Mouse (Mus musculus): Measurements from ENCODE around the gene Atg4c. TPM values are rescaled to one million over a fixed set of nuclear protein-coding genes. Genes with fewer than 3 reads are reported as not detected.

The Atg4c gene
- polyA plus RNA-seq, 1 experiment from 2014 or later, result 8.4 TPM

DNA sequence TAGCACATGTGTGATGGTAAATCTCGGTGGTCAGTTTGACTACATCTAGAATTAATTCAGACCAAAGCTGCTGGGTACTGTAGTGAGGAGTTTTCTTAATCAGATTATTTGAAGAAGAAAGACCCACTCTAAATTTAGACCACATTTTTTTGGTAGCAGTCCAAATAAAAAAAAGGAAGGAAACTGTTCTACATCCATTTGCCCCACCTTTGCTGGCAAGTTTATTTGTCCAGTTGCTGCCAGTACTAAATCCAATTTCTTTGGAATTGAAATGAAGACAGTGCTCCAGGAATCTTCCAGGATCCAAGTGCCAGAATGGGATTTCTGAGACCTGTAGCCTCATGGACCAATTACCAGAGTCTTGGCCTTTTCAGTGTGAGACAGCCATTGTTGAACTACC, 1.1 kb upstream of the Atg4c start:
- H3K9ac ChIP-seq, result no peak overlapping the region
- 74% methylated on average over 1 of the region's 1 CpGs for WGBS
- no peak overlapping the region for H3K4me3 ChIP-seq
- no peak overlapping the region for H3K4me2 ChIP-seq
- H3K9me3 ChIP-seq, result no peaks in the 10 kb centered on the region
- no peaks in the 10 kb centered on the region for H3K27me3 ChIP-seq (replicated peaks)
- no peaks in the 10 kb centered on the region for H3K36me3 ChIP-seq
- no peak overlapping the region for H3K27ac ChIP-seq (replicated peaks)
- ATAC-seq (ENCODE audit: extremely low read depth, insufficient number of reproducible peaks, low FRiP score, low TSS enrichment), result no peak
- H3K4me1 ChIP-seq, result peaks cover 15% of the 10 kb centered on the region; the same call in 1 of the 2 replicates

- peak overlapping the region; percentile 90 for H3K9ac ChIP-seq
- no peaks in the 10 kb centered on the region for H3K36me3 ChIP-seq
- no peaks in the 10 kb centered on the region for H3K9me3 ChIP-seq
- H3K27ac ChIP-seq (replicated peaks), result no peak overlapping the region
- no peaks in the 10 kb centered on the region for H3K27me3 ChIP-seq (replicated peaks)
- H3K4me2 ChIP-seq, result peak overlapping the region; percentile 82
- H3K4me1 ChIP-seq, result peaks cover 15% of the 10 kb centered on the region; the same call in 1 of the 2 replicates
- ATAC-seq (ENCODE audit: extremely low read depth, insufficient number of reproducible peaks, low FRiP score, low TSS enrichment), result no peak
- WGBS, result 49% methylated on average over 6 of the region's 6 CpGs
- H3K4me3 ChIP-seq, result peak overlapping the region; percentile 77
Observed at GRCm38 (mm10) chr4:99193214-99193613, 520 bp upstream of the Atg4c start.

GRCm38 (mm10) chr4:99194826-99195225, 1.1 kb downstream of the Atg4c start:
- H3K27ac ChIP-seq (replicated peaks), result no peak overlapping the region
- peak overlapping the region; percentile 90; the same call in 1 of the 2 replicates for H3K9ac ChIP-seq
- WGBS, result 26% methylated on average over 5 of the region's 5 CpGs

DNA sequence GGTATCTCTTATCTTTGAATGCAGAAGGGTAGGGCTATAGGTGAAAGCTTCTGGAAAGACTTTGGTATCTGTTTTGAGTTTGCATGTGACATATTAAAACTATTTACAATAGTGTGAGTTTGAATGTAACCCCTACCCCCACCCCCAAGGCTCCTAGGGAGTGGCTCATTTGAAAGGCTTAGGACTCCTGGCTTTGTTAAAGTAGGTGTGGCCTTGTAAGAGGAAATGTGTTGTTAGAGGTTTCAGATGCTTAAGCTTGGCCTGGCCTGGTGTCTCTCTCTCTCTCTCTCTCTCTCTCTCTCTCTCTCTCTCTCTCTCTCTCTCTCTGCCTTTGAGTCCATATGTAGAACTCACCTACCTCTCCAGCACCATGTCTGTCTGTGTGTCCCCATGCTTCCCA, 5.0 kb downstream of the Atg4c start:
- no peak overlapping the region for H3K9ac ChIP-seq
- H3K36me3 ChIP-seq, result no peaks in the 10 kb centered on the region

More at GRCm38 (mm10) chr4:99194826-99195225, 1.1 kb downstream of the Atg4c start:
- no peaks in the 10 kb centered on the region for H3K9me3 ChIP-seq
- H3K4me1 ChIP-seq, result peaks cover 17% of the 10 kb centered on the region; the same call in 1 of the 2 replicates
- H3K4me2 ChIP-seq, result peak overlapping the region; percentile 82
- ATAC-seq (ENCODE audit: extremely low read depth, insufficient number of reproducible peaks, low FRiP score, low TSS enrichment), result no peak
- peak overlapping the region; percentile 77 for H3K4me3 ChIP-seq
- H3K36me3 ChIP-seq, result no peaks in the 10 kb centered on the region
- H3K27me3 ChIP-seq (replicated peaks), result no peaks in the 10 kb centered on the region

GRCm38 (mm10) chr4:99199757-99200251, 6.1 kb downstream of the Atg4c start:
- Histone ChIP-seq H3K4me1 (peaks cover 13% of the 10 kb centered on the region; the same call in 1 of the 2 replicates), H3K4me2 (peak overlapping the region; percentile 36)

More for the DNA sequence above, 5.0 kb downstream of the Atg4c start:
- ATAC-seq (ENCODE audit: extremely low read depth, insufficient number of reproducible peaks, low FRiP score, low TSS enrichment), result no peak
- Histone ChIP-seq H3K27ac (replicated peaks) (no peak overlapping the region), H3K4me3 (no peak overlapping the region), H3K27me3 (replicated peaks) (no peaks in the 10 kb centered on the region), H3K9me3 (no peaks in the 10 kb centered on the region), H3K4me1 (peaks cover 13% of the 10 kb centered on the region; the same call in 1 of the 2 replicates), H3K4me2 (no peak overlapping the region)

GRCm38 (mm10) chr4:99200383-99201136, 6.8 kb downstream of the Atg4c start:
- no peak overlapping the region for H3K4me2 ChIP-seq
- WGBS, result 81% methylated on average over 7 of the region's 7 CpGs

More at GRCm38 (mm10) chr4:99199757-99200251, 6.1 kb downstream of the Atg4c start:
- H3K4me3 ChIP-seq, result no peak overlapping the region
- H3K9me3 ChIP-seq, result no peaks in the 10 kb centered on the region
- H3K9ac ChIP-seq, result no peak overlapping the region
- no peak overlapping the region for H3K27ac ChIP-seq (replicated peaks)
- 48% methylated on average over 13 of the region's 13 CpGs for WGBS
- no peak for ATAC-seq (ENCODE audit: extremely low read depth, insufficient number of reproducible peaks, low FRiP score, low TSS enrichment)
- no peaks in the 10 kb centered on the region for H3K27me3 ChIP-seq (replicated peaks)
- H3K36me3 ChIP-seq, result no peaks in the 10 kb centered on the region

GRCm38 (mm10) chr4:99205773-99206172, 12.0 kb downstream of the Atg4c start:
- WGBS, result 83% methylated on average over 6 of the region's 6 CpGs
- Histone ChIP-seq H3K36me3 (no peaks in the 10 kb centered on the region), H3K4me2 (no peak overlapping the region), H3K27me3 (replicated peaks) (no peaks in the 10 kb centered on the region), H3K9me3 (no peaks in the 10 kb centered on the region), H3K4me1 (peaks cover 6% of the 10 kb centered on the region), H3K27ac (replicated peaks) (no peak overlapping the region), H3K4me3 (no peak overlapping the region), H3K9ac (no peak overlapping the region)
- no peak for ATAC-seq (ENCODE audit: extremely low read depth, insufficient number of reproducible peaks, low FRiP score, low TSS enrichment)

More at GRCm38 (mm10) chr4:99200383-99201136, 6.8 kb downstream of the Atg4c start:
- H3K9ac ChIP-seq, result no peak overlapping the region
- no peaks in the 10 kb centered on the region for H3K36me3 ChIP-seq
- H3K27me3 ChIP-seq (replicated peaks), result no peaks in the 10 kb centered on the region
- H3K9me3 ChIP-seq, result no peaks in the 10 kb centered on the region
- no peak for ATAC-seq (ENCODE audit: extremely low read depth, insufficient number of reproducible peaks, low FRiP score, low TSS enrichment)
- H3K4me1 ChIP-seq, result 0 out of 2 replicates have a peak, but pooled peaks cover 7% of the 10 kb centered on the region
- no peak overlapping the region for H3K27ac ChIP-seq (replicated peaks)
- H3K4me3 ChIP-seq, result no peak overlapping the region

GRCm38 (mm10) chr4:99206356-99206755, 12.6 kb downstream of the Atg4c start:
- no peak overlapping the region for H3K27ac ChIP-seq (replicated peaks)
- no peaks in the 10 kb centered on the region for H3K36me3 ChIP-seq
- peaks cover 6% of the 10 kb centered on the region for H3K4me1 ChIP-seq
- H3K4me3 ChIP-seq, result no peak overlapping the region
- H3K9ac ChIP-seq, result no peak overlapping the region
- H3K9me3 ChIP-seq, result no peaks in the 10 kb centered on the region
- H3K4me2 ChIP-seq, result no peak overlapping the region
- WGBS, result 23% methylated on average over 3 of the region's 3 CpGs
- ATAC-seq (ENCODE audit: extremely low read depth, insufficient number of reproducible peaks, low FRiP score, low TSS enrichment), result no peak
- no peaks in the 10 kb centered on the region for H3K27me3 ChIP-seq (replicated peaks)

DNA sequence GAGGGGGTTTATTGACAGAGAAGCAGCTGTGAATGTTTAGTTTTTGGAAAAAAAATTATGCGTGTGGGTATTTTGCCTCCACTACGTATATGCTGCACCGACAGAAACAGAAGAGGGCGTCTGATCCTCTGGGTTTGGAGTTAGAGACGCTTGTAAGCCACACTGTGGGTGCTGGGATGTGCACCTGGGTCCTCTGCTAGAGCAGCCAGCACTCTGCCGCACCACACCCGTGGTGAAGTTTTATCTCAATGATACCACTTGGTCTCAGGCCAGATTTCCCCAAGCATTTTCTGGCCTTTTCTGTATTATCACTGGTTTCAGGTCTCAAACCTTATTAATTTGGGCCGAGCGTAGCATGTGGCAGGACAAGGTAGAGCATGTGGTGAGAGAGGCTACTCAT, 16.4 kb downstream of the Atg4c start:
- H3K9me3 ChIP-seq, result no peaks in the 10 kb centered on the region
- H3K4me2 ChIP-seq, result no peak overlapping the region
- H3K36me3 ChIP-seq, result peaks cover 18% of the 10 kb centered on the region
- H3K4me1 ChIP-seq, result peaks cover 6% of the 10 kb centered on the region
- H3K4me3 ChIP-seq, result no peak overlapping the region
- no peak overlapping the region for H3K9ac ChIP-seq
- no peaks in the 10 kb centered on the region for H3K27me3 ChIP-seq (replicated peaks)
- WGBS, result 74% methylated on average over 9 of the region's 9 CpGs
- ATAC-seq (ENCODE audit: extremely low read depth, insufficient number of reproducible peaks, low FRiP score, low TSS enrichment), result no peak
- H3K27ac ChIP-seq (replicated peaks), result no peak overlapping the region

DNA sequence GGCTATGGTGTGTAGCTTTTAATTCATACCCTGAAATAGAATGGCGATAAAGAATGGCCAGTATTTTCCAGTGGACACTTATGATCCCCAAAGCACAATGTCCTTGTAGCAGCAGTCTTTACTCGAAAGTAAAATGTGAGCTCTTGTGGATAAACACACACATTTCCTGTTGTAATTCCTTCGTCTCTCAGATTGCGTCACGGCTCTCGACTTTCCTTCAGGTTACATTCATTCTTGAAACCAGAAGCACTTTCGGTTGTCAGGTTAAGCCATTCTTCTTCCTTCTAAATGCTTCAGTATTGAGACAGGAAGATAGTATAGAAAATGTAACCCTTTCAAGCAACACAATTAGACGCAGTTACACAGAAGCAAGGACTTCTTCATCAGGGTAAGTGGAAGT, 17.9 kb downstream of the Atg4c start:
- WGBS, result 68% methylated on average over 8 of the region's 8 CpGs
- no peak overlapping the region for H3K4me3 ChIP-seq
- H3K27ac ChIP-seq (replicated peaks), result no peak overlapping the region
- no peaks in the 10 kb centered on the region for H3K27me3 ChIP-seq (replicated peaks)
- no peak for ATAC-seq (ENCODE audit: extremely low read depth, insufficient number of reproducible peaks, low FRiP score, low TSS enrichment)
- no peak overlapping the region for H3K9ac ChIP-seq
- H3K9me3 ChIP-seq, result no peaks in the 10 kb centered on the region
- no peak overlapping the region for H3K4me2 ChIP-seq
- peaks cover 2% of the 10 kb centered on the region for H3K4me1 ChIP-seq
- peaks cover 26% of the 10 kb centered on the region for H3K36me3 ChIP-seq

DNA sequence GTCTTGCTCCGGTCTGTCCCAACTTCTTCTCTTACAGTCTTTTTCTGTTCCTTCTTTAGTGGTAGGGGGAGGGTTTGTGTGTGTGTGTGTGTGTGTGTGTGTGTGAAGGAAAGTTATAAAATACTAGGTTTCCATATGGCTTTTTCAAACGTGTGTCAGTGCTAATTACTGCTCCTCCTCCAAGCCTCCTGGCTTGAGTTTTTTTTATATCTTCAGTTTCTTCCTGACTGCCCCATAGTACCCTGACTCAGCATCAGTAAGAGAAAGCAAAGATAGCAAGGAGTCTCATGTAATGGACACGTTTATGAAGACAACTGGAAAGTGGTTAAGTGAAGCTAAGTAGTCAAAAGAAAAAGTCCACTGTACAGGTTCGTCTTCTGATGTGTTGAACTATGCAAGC, 19.4 kb downstream of the Atg4c start:
- Histone ChIP-seq H3K36me3 (peaks cover 31% of the 10 kb centered on the region), H3K27ac (replicated peaks) (no peak overlapping the region), H3K4me2 (no peak overlapping the region), H3K27me3 (replicated peaks) (no peaks in the 10 kb centered on the region), H3K4me1 (no peaks in the 10 kb centered on the region), H3K4me3 (no peak overlapping the region), H3K9ac (no peak overlapping the region), H3K9me3 (no peaks in the 10 kb centered on the region)
- ATAC-seq (ENCODE audit: extremely low read depth, insufficient number of reproducible peaks, low FRiP score, low TSS enrichment), result no peak
- WGBS, result 76% methylated on average over 4 of the region's 4 CpGs

DNA sequence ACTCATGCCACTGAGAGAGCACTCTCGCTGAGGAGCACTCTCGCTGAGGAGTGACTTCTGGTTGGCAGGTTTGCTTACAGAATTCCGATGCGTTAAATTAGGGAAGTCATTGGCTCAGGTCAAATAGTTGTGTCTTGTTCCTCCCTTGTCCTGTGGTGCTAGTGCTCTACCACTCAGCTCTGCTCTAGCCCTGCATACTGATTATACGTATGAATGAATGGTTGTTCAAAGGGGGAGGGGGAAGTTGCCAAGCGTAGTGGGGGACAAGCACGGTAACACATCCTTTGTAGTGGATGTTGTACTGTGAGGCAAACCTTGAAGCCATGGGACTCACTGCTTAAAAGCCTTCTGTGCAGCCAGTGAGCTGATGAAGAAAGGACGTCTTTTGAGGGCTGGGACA, 28.5 kb downstream of the Atg4c start:
- Histone ChIP-seq H3K27me3 (replicated peaks) (no peaks in the 10 kb centered on the region), H3K27ac (replicated peaks) (no peak overlapping the region), H3K36me3 (peaks cover 50% of the 10 kb centered on the region), H3K9me3 (no peaks in the 10 kb centered on the region), H3K9ac (no peak overlapping the region), H3K4me2 (no peak overlapping the region), H3K4me3 (no peak overlapping the region), H3K4me1 (no peaks in the 10 kb centered on the region)
- 78% methylated on average over 8 of the region's 8 CpGs for WGBS
- no peak for ATAC-seq (ENCODE audit: extremely low read depth, insufficient number of reproducible peaks, low FRiP score, low TSS enrichment)

Measured in heart, embryonic 13.5 days (tissue).